Mouse (Mus musculus): Measurements from ENCODE around the gene Gltpd2. TPM values are rescaled to one million over a fixed set of nuclear protein-coding genes. Genes with fewer than 3 reads are reported as not detected.
"Not testable (repeated sequence)": the region's sequence is repeated elsewhere in the genome, so short reads cannot be mapped to it uniquely, and the experiment has no call there.

Gltpd2 gene
- polyA plus RNA-seq, 1 experiment from 2014 or later: 0.15 TPM

DNA sequence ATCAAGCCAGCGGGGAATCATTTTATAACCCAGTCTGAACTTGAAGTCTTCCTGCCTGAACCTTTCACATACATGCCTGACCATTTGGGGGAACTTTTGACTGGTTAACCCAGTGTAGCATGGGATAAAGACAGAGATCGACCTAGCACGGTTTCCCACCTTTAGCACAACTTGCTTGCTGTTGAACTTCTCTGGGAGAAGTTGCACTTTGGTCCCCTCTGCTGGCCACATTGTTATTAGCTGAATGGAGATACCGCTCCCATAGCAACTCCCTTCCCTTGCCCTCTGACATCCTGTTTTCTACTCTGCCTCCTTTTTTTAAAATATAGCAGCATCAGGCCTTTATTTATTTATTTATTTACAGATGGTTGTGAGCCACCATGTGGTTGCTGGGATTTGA lies 12.6 kb upstream of the Gltpd2 start:
- H3K4me1 ChIP-seq: peaks cover 9% of the 10 kb centered on the region
- peaks cover 26% of the 10 kb centered on the region; the same call in 1 of the 2 replicates for H3K27me3 ChIP-seq (ENCODE audit: low read depth, poor library complexity, severe bottlenecking)
- H3K27ac ChIP-seq (replicated peaks): no peak overlapping the region
- no peaks in the 10 kb centered on the region for H3K36me3 ChIP-seq
- no peak overlapping the region for H3K4me3 ChIP-seq
- 37% methylated on average over 4 of the region's 4 CpGs for WGBS
- DNase-seq (ENCODE audit: low spot score): peak; percentile 45
- H3K9me3 ChIP-seq (replicated peaks): no peaks in the 10 kb centered on the region

DNA sequence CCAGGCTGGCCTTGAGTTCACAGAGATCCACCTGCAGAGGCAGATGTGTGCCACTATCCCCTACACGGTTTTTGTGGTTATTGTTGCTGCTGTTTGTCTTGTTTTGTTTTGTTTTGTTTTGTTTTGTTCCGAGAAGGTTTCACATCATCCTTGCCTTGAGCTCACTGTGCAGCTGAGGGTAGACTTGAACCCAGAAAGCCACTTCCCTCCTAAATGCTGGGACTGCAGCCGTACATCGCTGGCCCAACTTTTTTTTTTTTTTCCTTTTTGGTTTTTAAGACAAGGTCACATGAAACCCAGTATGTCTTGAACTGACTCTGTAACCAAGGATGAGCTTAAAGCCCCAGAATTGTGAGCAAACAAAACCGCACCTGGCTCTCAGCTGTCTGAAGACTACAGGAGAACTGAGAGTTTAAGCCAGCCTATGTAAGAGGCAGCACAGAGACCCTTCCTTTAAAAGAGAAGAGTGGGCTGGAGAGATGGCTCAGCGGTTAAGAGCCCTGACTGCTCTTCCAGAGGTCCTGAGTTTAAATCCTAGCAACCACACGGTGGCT lies 12.0 kb upstream of the Gltpd2 start:
- DNase-seq (ENCODE audit: low spot score): no peak

GRCm38 (mm10) chr11:70509753-70510564 lies 9.0 kb upstream of the Gltpd2 start:
- Histone ChIP-seq H3K4me1 (peaks cover 19% of the 10 kb centered on the region), H3K36me3 (no peaks in the 10 kb centered on the region), H3K27ac (replicated peaks) (no peak overlapping the region), H3K27me3 (ENCODE audit: low read depth, poor library complexity, severe bottlenecking) (peaks cover 24% of the 10 kb centered on the region; the same call in 1 of the 2 replicates), H3K4me3 (peak overlapping the region; percentile 29), H3K9me3 (replicated peaks) (no peaks in the 10 kb centered on the region)
- DNase-seq (ENCODE audit: low spot score): peak; percentile 48
- 9% methylated on average over 19 of the region's 19 CpGs for WGBS

More for the DNA sequence above, 12.0 kb upstream of the Gltpd2 start:
- H3K27me3 ChIP-seq (ENCODE audit: low read depth, poor library complexity, severe bottlenecking): peaks cover 26% of the 10 kb centered on the region; the same call in 1 of the 2 replicates
- no peak overlapping the region for H3K27ac ChIP-seq (replicated peaks)
- H3K4me1 ChIP-seq: peaks cover 9% of the 10 kb centered on the region
- no peaks in the 10 kb centered on the region for H3K36me3 ChIP-seq
- H3K4me3 ChIP-seq: no peak overlapping the region
- 79% methylated on average over 7 of the region's 7 CpGs for WGBS
- no peaks in the 10 kb centered on the region for H3K9me3 ChIP-seq (replicated peaks)

DNA sequence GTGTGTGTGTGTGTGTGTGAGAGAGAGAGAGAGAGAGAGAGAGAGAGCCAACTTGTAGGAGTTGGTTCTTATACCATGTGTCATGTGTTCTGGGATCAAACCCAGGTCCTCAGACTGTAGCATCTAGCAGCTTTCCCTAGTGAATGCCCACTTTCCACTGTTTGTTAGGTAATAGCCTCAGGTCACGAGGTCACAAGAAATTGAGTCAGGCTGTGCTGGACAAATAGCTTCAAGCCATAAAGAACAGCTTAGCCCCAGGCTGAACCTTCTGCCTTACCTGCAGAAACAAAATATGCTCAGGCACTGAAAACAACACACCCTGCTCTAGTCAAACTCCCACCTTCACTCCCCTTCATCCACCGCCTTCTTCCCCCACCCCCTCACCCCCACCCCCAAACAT lies 7.8 kb upstream of the Gltpd2 start:
- H3K27me3 ChIP-seq (ENCODE audit: low read depth, poor library complexity, severe bottlenecking): peaks cover 19% of the 10 kb centered on the region; the same call in 1 of the 2 replicates
- no peaks in the 10 kb centered on the region for H3K36me3 ChIP-seq
- no peaks in the 10 kb centered on the region for H3K9me3 ChIP-seq (replicated peaks)
- H3K4me1 ChIP-seq: peaks cover 19% of the 10 kb centered on the region
- WGBS: 84% methylated on average over 2 of the region's 2 CpGs
- H3K4me3 ChIP-seq: no peak overlapping the region
- no peak overlapping the region for H3K27ac ChIP-seq (replicated peaks)
- no peak for DNase-seq (ENCODE audit: low spot score)

DNA sequence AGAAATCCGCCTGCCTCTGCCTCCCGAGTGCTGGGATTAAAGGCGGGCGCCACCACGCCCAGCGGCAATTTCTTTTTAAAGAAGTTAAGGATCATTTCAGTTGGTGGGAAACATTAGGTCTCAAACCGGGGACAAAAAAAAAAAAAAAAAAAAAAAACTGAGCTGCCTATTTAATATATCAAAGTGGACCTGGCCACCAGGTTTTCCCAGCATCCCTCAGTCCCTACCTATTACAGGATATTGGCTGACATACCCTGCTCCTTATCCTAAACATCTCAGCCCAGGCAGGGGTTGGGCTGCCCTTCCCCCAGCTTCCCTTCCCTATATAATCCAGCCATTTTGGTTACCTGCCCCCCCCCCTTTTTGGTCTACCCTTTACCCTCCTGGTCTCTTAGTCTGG lies 7.2 kb upstream of the Gltpd2 start:
- H3K4me3 ChIP-seq: no peak overlapping the region
- peaks cover 19% of the 10 kb centered on the region; the same call in 1 of the 2 replicates for H3K27me3 ChIP-seq (ENCODE audit: low read depth, poor library complexity, severe bottlenecking)
- 88% methylated on average over 7 of the region's 7 CpGs for WGBS
- H3K36me3 ChIP-seq: no peaks in the 10 kb centered on the region
- no peak overlapping the region for H3K27ac ChIP-seq (replicated peaks)
- H3K9me3 ChIP-seq (replicated peaks): no peaks in the 10 kb centered on the region
- no peak for DNase-seq (ENCODE audit: low spot score)
- peaks cover 19% of the 10 kb centered on the region for H3K4me1 ChIP-seq

DNA sequence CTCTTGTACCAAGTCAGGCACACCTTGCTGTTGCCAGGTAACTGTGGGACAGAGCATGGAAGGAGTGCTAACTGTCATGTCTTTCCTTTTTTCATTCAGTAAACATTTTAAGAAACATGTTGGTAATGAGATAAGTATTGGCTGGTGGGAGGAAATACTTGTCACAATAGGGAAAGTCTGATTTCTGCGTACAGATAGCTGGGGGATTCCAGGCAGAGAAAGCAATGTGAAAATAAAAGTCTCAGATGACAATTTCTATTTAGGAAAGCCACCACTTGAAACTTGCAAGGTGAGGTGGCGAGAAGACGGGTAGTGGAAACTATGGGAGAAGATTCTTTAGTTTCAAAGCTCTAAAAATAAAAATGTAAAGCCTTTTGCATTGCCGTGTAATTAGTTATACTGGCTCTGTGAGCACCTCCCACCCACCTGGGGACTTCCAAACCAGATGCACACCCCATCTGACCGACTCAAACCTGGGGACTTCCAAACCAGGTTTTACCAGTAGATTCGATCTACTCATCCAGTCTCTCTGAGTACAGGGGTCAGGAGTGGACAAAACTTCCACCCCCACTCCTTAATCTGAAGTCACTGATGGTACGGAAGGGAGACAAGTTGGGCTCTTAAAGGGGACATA lies 6.2 kb upstream of the Gltpd2 start:
- H3K4me3 ChIP-seq: no peak overlapping the region
- WGBS: 80% methylated on average over 7 of the region's 7 CpGs
- no peaks in the 10 kb centered on the region for H3K36me3 ChIP-seq
- no peak for DNase-seq (ENCODE audit: low spot score)
- H3K9me3 ChIP-seq (replicated peaks): no peaks in the 10 kb centered on the region
- no peak overlapping the region for H3K27ac ChIP-seq (replicated peaks)
- peaks cover 19% of the 10 kb centered on the region; the same call in 1 of the 2 replicates for H3K27me3 ChIP-seq (ENCODE audit: low read depth, poor library complexity, severe bottlenecking)
- H3K4me1 ChIP-seq: peaks cover 19% of the 10 kb centered on the region

DNA sequence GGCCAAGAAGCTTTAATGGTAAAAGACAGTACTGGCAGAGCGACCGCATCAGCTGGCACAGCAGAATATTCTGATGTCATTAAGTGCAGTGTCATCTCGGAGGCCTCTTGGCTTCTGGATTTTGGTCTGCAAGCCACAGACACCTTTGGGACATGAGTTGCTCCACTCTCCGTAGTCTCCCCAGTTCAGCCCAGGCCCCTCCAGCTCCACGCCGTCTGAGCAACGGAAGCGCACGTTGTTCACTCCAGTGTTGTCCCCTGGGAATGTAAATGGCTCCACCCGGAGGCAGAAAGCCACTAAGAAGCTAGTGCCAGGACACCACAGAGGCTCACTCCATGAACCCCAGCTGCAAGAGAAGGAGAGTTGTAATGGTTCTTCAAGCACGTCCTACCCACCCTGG lies 5.5 kb upstream of the Gltpd2 start:
- Histone ChIP-seq H3K27ac (replicated peaks) (no peak overlapping the region), H3K9me3 (replicated peaks) (no peaks in the 10 kb centered on the region), H3K27me3 (ENCODE audit: low read depth, poor library complexity, severe bottlenecking) (peaks cover 21% of the 10 kb centered on the region), H3K36me3 (no peaks in the 10 kb centered on the region), H3K4me1 (peaks cover 19% of the 10 kb centered on the region), H3K4me3 (no peak overlapping the region)
- no peak for DNase-seq (ENCODE audit: low spot score)
- 58% methylated on average over 11 of the region's 11 CpGs for WGBS

DNA sequence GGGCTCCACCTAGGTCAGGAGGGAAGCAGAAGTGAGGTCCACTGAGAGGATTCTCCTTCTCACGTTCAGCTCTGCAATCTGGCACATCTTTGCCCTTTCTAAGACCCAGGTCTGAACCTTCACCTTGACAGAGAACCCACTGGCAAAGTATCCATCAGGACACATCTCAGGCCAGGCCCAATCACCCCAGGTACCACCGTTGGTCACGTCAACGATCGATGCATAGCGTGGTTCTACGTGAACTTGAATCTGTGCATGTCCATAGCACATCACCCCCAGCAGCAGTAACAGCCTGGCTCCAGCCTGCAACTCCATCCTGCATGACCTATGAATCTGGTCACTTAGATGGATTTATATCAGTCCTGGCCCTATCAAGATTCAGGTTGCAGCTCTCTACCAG lies 4.7 kb upstream of the Gltpd2 start, which contains the start of gene Vmo1:
Gene Vmo1, minus strand, starts transcription at position 329 of the 400 bp plus-strand sequence.
- Histone ChIP-seq H3K4me1 (peaks cover 19% of the 10 kb centered on the region), H3K36me3 (no peaks in the 10 kb centered on the region), H3K9me3 (replicated peaks) (no peaks in the 10 kb centered on the region), H3K27me3 (ENCODE audit: low read depth, poor library complexity, severe bottlenecking) (peaks cover 24% of the 10 kb centered on the region), H3K27ac (replicated peaks) (no peak within 1 kb of the TSS), H3K4me3 (no peak within 1 kb of the TSS)
- WGBS: 93% methylated on average over 7 of the region's 7 CpGs
- no peak for DNase-seq (ENCODE audit: low spot score)

DNA sequence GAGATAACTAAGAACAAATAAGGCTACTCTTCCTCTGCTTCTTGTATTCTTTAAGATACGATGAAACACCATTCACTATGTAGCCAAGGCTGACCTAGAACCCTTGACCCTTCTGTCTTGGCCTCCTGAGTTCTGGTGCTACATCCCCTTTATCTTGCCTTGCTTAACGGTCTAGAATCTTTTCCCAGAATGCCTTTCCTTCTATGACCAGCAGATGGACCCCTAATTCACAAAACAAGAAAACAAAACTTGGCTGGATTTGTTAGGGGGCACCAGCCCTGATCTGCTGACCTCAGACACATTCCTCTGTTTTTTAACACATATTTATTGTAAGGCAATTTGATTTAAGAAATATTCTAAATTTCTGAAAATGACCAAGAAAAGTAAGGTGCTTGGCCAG lies 2.6 kb upstream of the Gltpd2 start:
- Histone ChIP-seq H3K9me3 (replicated peaks) (no peaks in the 10 kb centered on the region), H3K27me3 (ENCODE audit: low read depth, poor library complexity, severe bottlenecking) (peaks cover 25% of the 10 kb centered on the region), H3K4me1 (peaks cover 24% of the 10 kb centered on the region), H3K4me3 (no peak overlapping the region), H3K36me3 (no peaks in the 10 kb centered on the region), H3K27ac (replicated peaks) (no peak overlapping the region)
- WGBS: 35% methylated on average over 2 of the region's 2 CpGs
- no peak for DNase-seq (ENCODE audit: low spot score)

- Histone ChIP-seq H3K27ac (replicated peaks) (no peak overlapping the region), H3K27me3 (ENCODE audit: low read depth, poor library complexity, severe bottlenecking) (peaks cover 25% of the 10 kb centered on the region), H3K4me3 (no peak overlapping the region), H3K36me3 (no peaks in the 10 kb centered on the region), H3K4me1 (peaks cover 18% of the 10 kb centered on the region), H3K9me3 (replicated peaks) (no peaks in the 10 kb centered on the region)
- 61% methylated on average over 1 of the region's 1 CpGs for WGBS
- no peak for DNase-seq (ENCODE audit: low spot score)
Observed at GRCm38 (mm10) chr11:70518436-70518835, 560 bp upstream of the Gltpd2 start.

GRCm38 (mm10) chr11:70520178-70520769 lies 1.3 kb downstream of the Gltpd2 start:
- Histone ChIP-seq H3K27ac (replicated peaks) (peak overlapping the region; percentile 85), H3K27me3 (ENCODE audit: low read depth, poor library complexity, severe bottlenecking) (peaks cover 25% of the 10 kb centered on the region)

GRCm38 (mm10) chr11:70523306-70523989 lies 4.5 kb downstream of the Gltpd2 start:
- WGBS: 89% methylated on average over 8 of the region's 8 CpGs
- not testable (repeated sequence) for H3K27ac ChIP-seq (replicated peaks); H3K4me3 ChIP-seq; H3K9me3 ChIP-seq (replicated peaks)
- Histone ChIP-seq H3K36me3 (peaks cover 25% of the 10 kb centered on the region), H3K4me1 (peaks cover 26% of the 10 kb centered on the region), H3K27me3 (ENCODE audit: low read depth, poor library complexity, severe bottlenecking) (peaks cover 24% of the 10 kb centered on the region)
- DNase-seq (ENCODE audit: low spot score): peak; percentile 30

More at GRCm38 (mm10) chr11:70520178-70520769, 1.3 kb downstream of the Gltpd2 start:
- peak overlapping the region; percentile 50 for H3K4me3 ChIP-seq
- WGBS: 13% methylated on average over 41 of the region's 41 CpGs
- peak; percentile 70 for DNase-seq (ENCODE audit: low spot score)
- no peaks in the 10 kb centered on the region for H3K9me3 ChIP-seq (replicated peaks)
- no peaks in the 10 kb centered on the region for H3K36me3 ChIP-seq
- H3K4me1 ChIP-seq: peaks cover 17% of the 10 kb centered on the region
